Mouse (Mus musculus) liver, embryonic 14.5 days (tissue): ENCODE measurements around the gene Slc35e2. TPM values are rescaled to one million over a fixed set of nuclear protein-coding genes. Genes with fewer than 3 reads are reported as not detected.
A peak's percentile ranks its signal among the peaks of the same experiment; 100 is the strongest.

ENCODE experiments used
- ATAC-seq: fragments of 200-750 bp; cut with Nextera tagmentation; 2 replicates; pipeline ENCODE4 v1.8.0; 2017; ENCODE audit warnings: moderate number of reproducible peaks, mild to moderate bottlenecking, moderate library complexity; ENCODE audit not compliant: insufficient read depth
- DNase-seq, 3 experiments: peaks; one replicate each; pipeline ENCODE4 v3.0.0-alpha.2; 2012 to 2013; ENCODE audit warnings: low read depth in 3 of 3, low spot score in 3 of 3
- H3K27ac ChIP-seq: fragments of 300-500 bp; sonication (generic); 2 replicates; pipeline ENCODE4 v1.5.1; 2014; ENCODE audit warnings: moderate library complexity, mild to moderate bottlenecking, control low read depth, inconsistent platforms
- H3K27me3 ChIP-seq: fragments of 300-500 bp; sonication (generic); 2 replicates; pipeline ENCODE4 v1.6.1; 2014; ENCODE audit warnings: mild to moderate bottlenecking, low read length, moderate library complexity; ENCODE audit not compliant: control insufficient read depth, insufficient read depth
- H3K36me3 ChIP-seq: fragments of 300-500 bp; sonication (generic); replicated peaks from 2 replicates; pipeline ENCODE4 v1.6.1; 2014; ENCODE audit warnings: low read depth; ENCODE audit not compliant: control insufficient read depth, insufficient read depth
- H3K4me1 ChIP-seq, 2 experiments: fragments of 200-500 bp in 1 of 2; fragments of 300-500 bp in 1 of 2; sonication (generic) in 1 of 2; replicated peaks; 2 replicates each; pipeline ENCODE4 v1.6.1; 2012 to 2014; ENCODE audit warnings: antibody characterized with exemption in 1 of 2, inconsistent platforms in 1 of 2, low read length in 1 of 2; ENCODE audit not compliant: control insufficient read depth in 2 of 2, insufficient read depth in 2 of 2
- H3K4me2 ChIP-seq: fragments of 300-500 bp; sonication (generic); 2 replicates; pipeline ENCODE4 v1.6.1; 2014; ENCODE audit warnings: low read depth, mild to moderate bottlenecking, control low read depth, moderate library complexity
- H3K4me3 ChIP-seq, 2 experiments: fragments of 200-500 bp in 1 of 2; fragments of 300-500 bp in 1 of 2; sonication (generic) in 1 of 2; 2 replicates each; pipeline ENCODE4 v1.5.1; 2012 to 2014; ENCODE audit warnings: low read depth in 2 of 2, low read length in 2 of 2, mild to moderate bottlenecking in 2 of 2, control low read depth in 1 of 2, inconsistent platforms in 1 of 2, moderate library complexity in 1 of 2; ENCODE audit not compliant: insufficient read depth in 1 of 2
- H3K9ac ChIP-seq: fragments of 300-500 bp; sonication (generic); replicated peaks from 2 replicates; pipeline ENCODE4 v1.6.1; 2014; ENCODE audit warnings: mild to moderate bottlenecking, control low read depth, moderate library complexity
- H3K9me3 ChIP-seq: fragments of 300-500 bp; sonication (generic); 2 replicates; pipeline ENCODE4 v1.6.1; 2016; ENCODE audit warnings: low read length, mixed read lengths; ENCODE audit not compliant: control insufficient read depth
- CTCF ChIP-seq: IDR thresholded peaks from 2 replicates; pipeline ENCODE4 v1.5.1; 2016; ENCODE audit warnings: antibody characterized with exemption, low read depth, control low read depth
- EP300 ChIP-seq: IDR thresholded peaks from 2 replicates; pipeline ENCODE4 v1.6.1; 2016; ENCODE audit warnings: antibody characterized with exemption, low read depth
- WGBS: fragments of 180-500 bp; shearing (Covaris S2); extraction: QIAGEN DNeasy Blood & Tissue Kit; methylation state at CpG from one replicate; pipeline ENCODE4 v1.1.7; 2014; ENCODE audit not compliant: insufficient replicate concordance; 5-methylcytosine and 5-hydroxymethylcytosine counted together
- polyA plus RNA-seq, 2 experiments: library from polyadenylated mRNA; depleted of rRNA in 1 of 2; stranded (reverse) in 1 of 2; unstranded in 1 of 2; fragments of >200 nt; fragmentation: Nextera tagmentation in 1 of 2; extraction: Ambion mirVana in 1 of 2; gene quantifications; 2 replicates each; pipeline versions ENCODE4 v1.2.1 to v1.2.3; 2012 to 2014

Slc35e2 gene
- polyA plus RNA-seq, 2 experiments = 4.1 to 6.7 TPM

- ATAC-seq (no peak), DNase-seq (no peak)
- Histone ChIP-seq H3K27me3 (no peaks in the 10 kb centered on the region), H3K4me3 (no peak overlapping the region), H3K4me2 (no peak overlapping the region), H3K36me3 (peaks cover 5% of the 10 kb centered on the region), H3K27ac (no peak overlapping the region), H3K9ac (no peak overlapping the region), H3K4me1 (peaks cover 14 to 17% of the 10 kb centered on the region in 2 experiments), H3K9me3 (no peaks in the 10 kb centered on the region)
- TF ChIP-seq CTCF (no peak), EP300 (no peak)
- 74% methylated on average over 4 of the region's 4 CpGs for WGBS
Observed at GRCm38 (mm10) chr4:155605132-155605531, 3.9 kb downstream of the Slc35e2 start.

GRCm38 (mm10) chr4:155606825-155607224 is 5.6 kb downstream of the Slc35e2 start:
- no peak for ATAC-seq
- H3K4me1 ChIP-seq = peaks cover 10 to 12% of the 10 kb centered on the region in 2 experiments
- H3K4me3 ChIP-seq = no peak overlapping the region
- WGBS = 79% methylated on average over 2 of the region's 2 CpGs
- no peak overlapping the region for H3K27ac ChIP-seq
- H3K27me3 ChIP-seq = no peaks in the 10 kb centered on the region
- H3K36me3 ChIP-seq = peaks cover 12% of the 10 kb centered on the region
- no peaks in the 10 kb centered on the region for H3K9me3 ChIP-seq
- H3K4me2 ChIP-seq = no peak overlapping the region
- TF ChIP-seq CTCF (no peak), EP300 (no peak)
- no peak overlapping the region for H3K9ac ChIP-seq
- no peak for DNase-seq

- no peak overlapping the region for H3K4me2 ChIP-seq
- H3K36me3 ChIP-seq = peaks cover 41% of the 10 kb centered on the region
- 75% methylated on average over 3 of the region's 3 CpGs for WGBS
- DNase-seq (no peak), ATAC-seq (no peak)
- no peak overlapping the region for H3K27ac ChIP-seq
- no peak overlapping the region for H3K4me3 ChIP-seq
- H3K27me3 ChIP-seq = no peaks in the 10 kb centered on the region
- H3K9ac ChIP-seq = no peak overlapping the region
- H3K9me3 ChIP-seq = no peaks in the 10 kb centered on the region
- no peak for TF ChIP-seq CTCF
- TF ChIP-seq EP300 = no peak
- H3K4me1 ChIP-seq = no peaks in the 10 kb centered on the region
Observed at GRCm38 (mm10) chr4:155611860-155612259, 10.6 kb downstream of the Slc35e2 start.

GRCm38 (mm10) chr4:155613264-155613663 is 12.0 kb downstream of the Slc35e2 start:
- 85% methylated on average over 3 of the region's 3 CpGs for WGBS
- H3K9ac ChIP-seq = no peak overlapping the region
- no peaks in the 10 kb centered on the region for H3K27me3 ChIP-seq
- H3K4me3 ChIP-seq = no peak overlapping the region
- no peak for DNase-seq
- H3K27ac ChIP-seq = no peak overlapping the region
- peaks cover 53% of the 10 kb centered on the region for H3K36me3 ChIP-seq
- TF ChIP-seq CTCF = no peak
- no peak for TF ChIP-seq EP300
- no peak overlapping the region for H3K4me2 ChIP-seq
- ATAC-seq = no peak
- no peaks in the 10 kb centered on the region for H3K9me3 ChIP-seq
- peaks cover 0 to 1% of the 10 kb centered on the region in 2 experiments; a peak in 2 of 4 replicates for H3K4me1 ChIP-seq

GRCm38 (mm10) chr4:155618321-155618720 is 17.1 kb downstream of the Slc35e2 start:
- 49% methylated on average over 5 of the region's 5 CpGs for WGBS
- DNase-seq (no peak), ATAC-seq (peak; percentile 65)
- Histone ChIP-seq H3K4me2 (no peak overlapping the region), H3K4me3 (no peak overlapping the region), H3K4me1 (peaks cover 0 to 5% of the 10 kb centered on the region in 2 experiments; a peak in 2 of 4 replicates), H3K27me3 (no peaks in the 10 kb centered on the region), H3K27ac (no peak overlapping the region), H3K9ac (no peak overlapping the region), H3K9me3 (no peaks in the 10 kb centered on the region), H3K36me3 (peaks cover 53% of the 10 kb centered on the region)
- TF ChIP-seq CTCF (no peak), EP300 (no peak)
